Mouse (Mus musculus): Measurements from ENCODE around the gene Il9r. TPM values are rescaled to one million over a fixed set of nuclear protein-coding genes. Genes with fewer than 3 reads are reported as not detected.
A peak's percentile ranks its signal among the peaks of the same experiment; 100 is the strongest.

The Il9r gene
- polyA plus RNA-seq, 1 experiment from 2014 or later = 0.09 TPM

- Histone ChIP-seq H3K4me3 (replicated peaks; ENCODE audit: low read length) (no peak overlapping the region), H3K4me2 (ENCODE audit: low read depth, low read length) (no peak overlapping the region), H3K36me3 (ENCODE audit: control insufficient read depth, insufficient read depth, low read length) (peaks cover 8% of the 10 kb centered on the region; the same call in 1 of the 2 replicates), H3K9ac (ENCODE audit: low read length) (no peak overlapping the region), H3K27ac (ENCODE audit: low read length) (no peak overlapping the region), H3K9me3 (replicated peaks; ENCODE audit: control insufficient read depth, low read length) (no peaks in the 10 kb centered on the region), H3K4me1 (ENCODE audit: control insufficient read depth, insufficient read depth, low read length) (peaks cover 23% of the 10 kb centered on the region), H3K27me3 (ENCODE audit: control insufficient read depth, insufficient read depth, low read length) (no peaks in the 10 kb centered on the region)
- 84% methylated on average over 2 of the region's 2 CpGs for WGBS
- ATAC-seq (ENCODE audit: insufficient read depth, low FRiP score) = no peak
Measured at GRCm38 (mm10) chr11:32231125-32231524, 31.0 kb upstream of the Il9r start.

GRCm38 (mm10) chr11:32230220-32230619 lies 30.1 kb upstream of the Il9r start:
- 82% methylated on average over 4 of the region's 4 CpGs for WGBS
- H3K4me2 ChIP-seq (ENCODE audit: low read depth, low read length) = no peak overlapping the region
- ATAC-seq (ENCODE audit: insufficient read depth, low FRiP score) = no peak
- no peak overlapping the region for H3K9ac ChIP-seq (ENCODE audit: low read length)
- no peak overlapping the region for H3K4me3 ChIP-seq (replicated peaks; ENCODE audit: low read length)
- no peaks in the 10 kb centered on the region for H3K27me3 ChIP-seq (ENCODE audit: control insufficient read depth, insufficient read depth, low read length)
- peaks cover 8% of the 10 kb centered on the region; the same call in 1 of the 2 replicates for H3K36me3 ChIP-seq (ENCODE audit: control insufficient read depth, insufficient read depth, low read length)
- peaks cover 24% of the 10 kb centered on the region for H3K4me1 ChIP-seq (ENCODE audit: control insufficient read depth, insufficient read depth, low read length)
- no peak overlapping the region for H3K27ac ChIP-seq (ENCODE audit: low read length)
- H3K9me3 ChIP-seq (replicated peaks; ENCODE audit: control insufficient read depth, low read length) = no peaks in the 10 kb centered on the region

GRCm38 (mm10) chr11:32228292-32228845 lies 28.3 kb upstream of the Il9r start:
- Histone ChIP-seq H3K4me3 (replicated peaks; ENCODE audit: low read length) (no peak overlapping the region), H3K9ac (ENCODE audit: low read length) (no peak overlapping the region), H3K27ac (ENCODE audit: low read length) (no peak overlapping the region), H3K36me3 (ENCODE audit: control insufficient read depth, insufficient read depth, low read length) (peaks cover 8% of the 10 kb centered on the region; the same call in 1 of the 2 replicates), H3K27me3 (ENCODE audit: control insufficient read depth, insufficient read depth, low read length) (no peaks in the 10 kb centered on the region), H3K4me2 (ENCODE audit: low read depth, low read length) (no peak overlapping the region), H3K9me3 (replicated peaks; ENCODE audit: control insufficient read depth, low read length) (no peaks in the 10 kb centered on the region), H3K4me1 (ENCODE audit: control insufficient read depth, insufficient read depth, low read length) (peaks cover 29% of the 10 kb centered on the region)
- no peak for ATAC-seq (ENCODE audit: insufficient read depth, low FRiP score)
- 83% methylated on average over 3 of the region's 3 CpGs for WGBS

GRCm38 (mm10) chr11:32227555-32227954 lies 27.5 kb upstream of the Il9r start:
- Histone ChIP-seq H3K27me3 (ENCODE audit: control insufficient read depth, insufficient read depth, low read length) (no peaks in the 10 kb centered on the region), H3K27ac (ENCODE audit: low read length) (no peak overlapping the region), H3K4me3 (replicated peaks; ENCODE audit: low read length) (no peak overlapping the region), H3K4me2 (ENCODE audit: low read depth, low read length) (peak overlapping the region; percentile 90; the same call in 1 of the 2 replicates), H3K36me3 (ENCODE audit: control insufficient read depth, insufficient read depth, low read length) (peaks cover 8% of the 10 kb centered on the region; the same call in 1 of the 2 replicates), H3K9ac (ENCODE audit: low read length) (peak overlapping the region; percentile 88; the same call in 1 of the 2 replicates), H3K4me1 (ENCODE audit: control insufficient read depth, insufficient read depth, low read length) (peaks cover 36% of the 10 kb centered on the region), H3K9me3 (replicated peaks; ENCODE audit: control insufficient read depth, low read length) (no peaks in the 10 kb centered on the region)
- ATAC-seq (ENCODE audit: insufficient read depth, low FRiP score) = no peak
- 86% methylated on average over 9 of the region's 9 CpGs for WGBS

- ATAC-seq (ENCODE audit: insufficient read depth, low FRiP score) = no peak
- H3K4me1 ChIP-seq (ENCODE audit: control insufficient read depth, insufficient read depth, low read length) = peaks cover 40% of the 10 kb centered on the region
- peak overlapping the region; percentile 88 for H3K9ac ChIP-seq (ENCODE audit: low read length)
- H3K36me3 ChIP-seq (ENCODE audit: control insufficient read depth, insufficient read depth, low read length) = peaks cover 8% of the 10 kb centered on the region; the same call in 1 of the 2 replicates
- H3K4me2 ChIP-seq (ENCODE audit: low read depth, low read length) = peak overlapping the region; percentile 90
- H3K4me3 ChIP-seq (replicated peaks; ENCODE audit: low read length) = peak overlapping the region; percentile 79
- no peaks in the 10 kb centered on the region for H3K9me3 ChIP-seq (replicated peaks; ENCODE audit: control insufficient read depth, low read length)
- H3K27ac ChIP-seq (ENCODE audit: low read length) = peak overlapping the region; percentile 95
- H3K27me3 ChIP-seq (ENCODE audit: control insufficient read depth, insufficient read depth, low read length) = no peaks in the 10 kb centered on the region
- 33% methylated on average over 1 of the region's 1 CpGs for WGBS
Measured at GRCm38 (mm10) chr11:32227041-32227440, 27.0 kb upstream of the Il9r start.

GRCm38 (mm10) chr11:32226124-32226871 lies 26.2 kb upstream of the Il9r start, which contains the start of gene Mpg:
Gene Mpg, plus strand, starts transcription at chr11:32226505.
- Histone ChIP-seq H3K4me1 (ENCODE audit: control insufficient read depth, insufficient read depth, low read length) (peaks cover 40% of the 10 kb centered on the region), H3K27me3 (ENCODE audit: control insufficient read depth, insufficient read depth, low read length) (no peaks in the 10 kb centered on the region), H3K4me2 (ENCODE audit: low read depth, low read length) (peak within 1 kb of the TSS; percentile 90), H3K9ac (ENCODE audit: low read length) (peak within 1 kb of the TSS; percentile 88), H3K27ac (ENCODE audit: low read length) (peak within 1 kb of the TSS; percentile 95), H3K4me3 (replicated peaks; ENCODE audit: low read length) (peak within 1 kb of the TSS; percentile 79), H3K9me3 (replicated peaks; ENCODE audit: control insufficient read depth, low read length) (no peaks in the 10 kb centered on the region), H3K36me3 (ENCODE audit: control insufficient read depth, insufficient read depth, low read length) (peaks cover 7% of the 10 kb centered on the region; the same call in 1 of the 2 replicates)
- ATAC-seq (ENCODE audit: insufficient read depth, low FRiP score) = peak; percentile 82
- 4% methylated on average over 47 of the region's 47 CpGs for WGBS

- Histone ChIP-seq H3K4me3 (replicated peaks; ENCODE audit: low read length) (no peak overlapping the region), H3K9me3 (replicated peaks; ENCODE audit: control insufficient read depth, low read length) (no peaks in the 10 kb centered on the region), H3K27ac (ENCODE audit: low read length) (peak overlapping the region; percentile 95), H3K4me1 (ENCODE audit: control insufficient read depth, insufficient read depth, low read length) (peaks cover 46% of the 10 kb centered on the region), H3K36me3 (ENCODE audit: control insufficient read depth, insufficient read depth, low read length) (peaks cover 5% of the 10 kb centered on the region; the same call in 1 of the 2 replicates), H3K9ac (ENCODE audit: low read length) (peak overlapping the region; percentile 55), H3K27me3 (ENCODE audit: control insufficient read depth, insufficient read depth, low read length) (no peaks in the 10 kb centered on the region), H3K4me2 (ENCODE audit: low read depth, low read length) (no peak overlapping the region; the same call in none of the 2 replicates)
- WGBS = 44% methylated on average over 7 of the region's 7 CpGs
- no peak for ATAC-seq (ENCODE audit: insufficient read depth, low FRiP score)
Measured at GRCm38 (mm10) chr11:32225222-32226104, 25.4 kb upstream of the Il9r start.

GRCm38 (mm10) chr11:32224468-32225139 lies 24.5 kb upstream of the Il9r start:
- Histone ChIP-seq H3K4me2 (ENCODE audit: low read depth, low read length) (no peak overlapping the region; the same call in 1 of the 2 replicates), H3K9ac (ENCODE audit: low read length) (peak overlapping the region; percentile 55; the same call in 1 of the 2 replicates), H3K27ac (ENCODE audit: low read length) (peak overlapping the region; percentile 95), H3K36me3 (ENCODE audit: control insufficient read depth, insufficient read depth, low read length) (peaks cover under 1% of the 10 kb centered on the region; the same call in 1 of the 2 replicates), H3K4me1 (ENCODE audit: control insufficient read depth, insufficient read depth, low read length) (peaks cover 54% of the 10 kb centered on the region), H3K9me3 (replicated peaks; ENCODE audit: control insufficient read depth, low read length) (no peaks in the 10 kb centered on the region), H3K27me3 (ENCODE audit: control insufficient read depth, insufficient read depth, low read length) (no peaks in the 10 kb centered on the region), H3K4me3 (replicated peaks; ENCODE audit: low read length) (no peak overlapping the region)
- WGBS = 15% methylated on average over 4 of the region's 4 CpGs
- peak; percentile 31; the same call in 1 of the 2 replicates for ATAC-seq (ENCODE audit: insufficient read depth, low FRiP score)

Data from stomach, embryonic 16.5 days (tissue).